In genomic region chr5:86850104-86850503, GRCm38 (mm10) we compare ENCODE assay signal across 8 mouse cellular contexts. TPM values are rescaled to one million over a fixed set of nuclear protein-coding genes. Genes with fewer than 3 reads are reported as not detected.
DNase-seq lines count a peak whose midpoint lies in the region; ATAC-seq and TF ChIP-seq lines count a peak whose summit lies in the region.

No protein-coding gene starts in this region.

- no peak overlapping the region for H3K27ac ChIP-seq in cerebellum, adult 2 months (ENCODE audit: insufficient read depth, low read length)
- H3K27ac ChIP-seq in liver, embryonic 14.5 days: no peak overlapping the region
- H3K27ac ChIP-seq in liver, embryonic 11.5 days (ENCODE audit: low read depth, low read length): no peak overlapping the region
- no peak overlapping the region for H3K27ac ChIP-seq in midbrain, embryonic 11.5 days (ENCODE audit: low read depth, low read length)

- H3K36me3 ChIP-seq in liver, embryonic 14.5 days (replicated peaks; ENCODE audit: control insufficient read depth, insufficient read depth, low read depth): no peaks in the 10 kb centered on the region
- no peaks in the 10 kb centered on the region for H3K36me3 ChIP-seq in liver, embryonic 11.5 days (ENCODE audit: control insufficient read depth, insufficient read depth, low read length)
- H3K36me3 ChIP-seq in midbrain, embryonic 11.5 days (ENCODE audit: control insufficient read depth, insufficient read depth, low read length): no peaks in the 10 kb centered on the region

- DNase-seq in cerebellum, adult 2 months: no peak
- no peak for DNase-seq in cerebellum, adult 9-10 months
- DNase-seq in liver, embryonic 14.5 days (ENCODE audit: low read depth in 3 of 3, low spot score in 3 of 3): no peak
- DNase-seq in liver, embryonic 11.5 days (ENCODE audit: low spot score): no peak
- peak; percentile 32 for DNase-seq in embryo, embryonic 9.5 days (ENCODE audit: extremely low spot score)
- DNase-seq in midbrain, embryonic 11.5 days (ENCODE audit: low spot score, missing footprints): peak; percentile 91
- no peak for DNase-seq in urinary bladder, adult 2 months (ENCODE audit: low spot score)
- DNase-seq in thymus, adult 18-20 months: no peak

- 0 out of 2 replicates have a peak, but pooled peaks have one; percentile 10 for TF ChIP-seq CTCF in cerebellum, adult 2 months (IDR thresholded peaks at IDR 0.05; ENCODE audit: borderline replicate concordance, insufficient read depth, low read depth, low read length)
- peak; percentile 38; the same call in 1 of the 2 replicates for TF ChIP-seq CTCF in liver, embryonic 14.5 days (IDR thresholded peaks at IDR 0.05; ENCODE audit: low read depth)

- TF ChIP-seq EP300 in liver, embryonic 14.5 days (IDR thresholded peaks at IDR 0.05; ENCODE audit: low read depth): no peak

- no peaks in the 10 kb centered on the region for H3K4me1 ChIP-seq in cerebellum, adult 2 months (ENCODE audit: control insufficient read depth, insufficient read depth, low read length)
- no peaks in the 10 kb centered on the region for H3K4me1 ChIP-seq in liver, embryonic 14.5 days (replicated peaks; ENCODE audit: control insufficient read depth in 2 of 2, insufficient read depth in 2 of 2, low read length in 1 of 2)
- H3K4me1 ChIP-seq in liver, embryonic 11.5 days (replicated peaks; ENCODE audit: control insufficient read depth, insufficient read depth, low read length): no peaks in the 10 kb centered on the region
- H3K4me1 ChIP-seq in midbrain, embryonic 11.5 days (ENCODE audit: control insufficient read depth, insufficient read depth, low read length): no peaks in the 10 kb centered on the region

- no peaks in the 10 kb centered on the region for H3K27me3 ChIP-seq in cerebellum, adult 2 months (ENCODE audit: control insufficient read depth, insufficient read depth, low read length)
- H3K27me3 ChIP-seq in liver, embryonic 14.5 days (ENCODE audit: control insufficient read depth, insufficient read depth, low read length): no peaks in the 10 kb centered on the region
- no peaks in the 10 kb centered on the region for H3K27me3 ChIP-seq in liver, embryonic 11.5 days (replicated peaks; ENCODE audit: control insufficient read depth, insufficient read depth, low read length)
- H3K27me3 ChIP-seq in midbrain, embryonic 11.5 days (ENCODE audit: control insufficient read depth, insufficient read depth, low read length): no peaks in the 10 kb centered on the region

- H3K4me3 ChIP-seq in cerebellum, adult 2 months (replicated peaks; ENCODE audit: insufficient read depth, low read depth, low read length): no peak overlapping the region
- H3K4me3 ChIP-seq in liver, embryonic 14.5 days (ENCODE audit: insufficient read depth in 1 of 2, low read depth in 2 of 2, low read length in 2 of 2): no peak overlapping the region
- no peak overlapping the region for H3K4me3 ChIP-seq in liver, embryonic 11.5 days (ENCODE audit: low read depth, low read length)
- no peak overlapping the region for H3K4me3 ChIP-seq in midbrain, embryonic 11.5 days (ENCODE audit: low read depth, low read length)

- no peak for TF ChIP-seq POLR2A in cerebellum, adult 2 months (IDR thresholded peaks at IDR 0.05; ENCODE audit: borderline replicate concordance, insufficient read depth, low read length)

- no peak overlapping the region for H3K9ac ChIP-seq in liver, embryonic 14.5 days (replicated peaks)
- H3K9ac ChIP-seq in liver, embryonic 11.5 days (ENCODE audit: low read depth, low read length): no peak overlapping the region
- no peak overlapping the region for H3K9ac ChIP-seq in midbrain, embryonic 11.5 days (ENCODE audit: low read length)

- H3K4me2 ChIP-seq in liver, embryonic 14.5 days (ENCODE audit: low read depth): no peak overlapping the region
- no peak overlapping the region for H3K4me2 ChIP-seq in liver, embryonic 11.5 days
- no peak overlapping the region for H3K4me2 ChIP-seq in midbrain, embryonic 11.5 days

- H3K9me3 ChIP-seq in liver, embryonic 14.5 days (ENCODE audit: control insufficient read depth, low read length): no peaks in the 10 kb centered on the region
- no peaks in the 10 kb centered on the region for H3K9me3 ChIP-seq in liver, embryonic 11.5 days (ENCODE audit: control insufficient read depth, low read length)
- no peaks in the 10 kb centered on the region for H3K9me3 ChIP-seq in midbrain, embryonic 11.5 days (ENCODE audit: control insufficient read depth, low read length)

- no peak for ATAC-seq in liver, embryonic 14.5 days (ENCODE audit: insufficient read depth)
- ATAC-seq in liver, embryonic 11.5 days (replicated peaks; ENCODE audit: low FRiP score): no peak
- ATAC-seq in midbrain, embryonic 11.5 days (ENCODE audit: low FRiP score): peak; percentile 75

RNA-seq across cellular contexts. Expression of gene Ythdc1, which starts 46.1 kb away (rescaled TPM):
- 64.7 and 68.9 TPM in 2 replicates for polyA plus RNA-seq in cerebellum, adult 2 months (2012; rRNA removed)
- 15.0 and 22.8 TPM in 2 replicates for polyA plus RNA-seq in liver, embryonic 14.5 days (2012; rRNA removed)
- 12.1 and 13.3 TPM in 2 replicates for polyA plus RNA-seq in liver, embryonic 14.5 days (2014; fragmentation: Nextera tagmentation; extraction: Ambion mirVana)
- 34.3 and 42.5 TPM in 2 replicates for polyA plus RNA-seq in liver, embryonic 11.5 days (2014; fragmentation: Nextera tagmentation; extraction: Ambion mirVana)
- 55.9 TPM in 2 replicates for polyA plus RNA-seq in midbrain, embryonic 11.5 days (2014; fragmentation: Nextera tagmentation; extraction: Ambion mirVana)
- 52.6 and 58.8 TPM in 2 replicates for polyA plus RNA-seq in urinary bladder, adult 2 months (2012; rRNA removed)

RNA-seq across cellular contexts. Expression of gene Ugt2b34, which starts 56.6 kb away (rescaled TPM):
- not detected in 2 replicates for polyA plus RNA-seq in cerebellum, adult 2 months (2012; rRNA removed)
- 37.2 and 46.3 TPM in 2 replicates for polyA plus RNA-seq in liver, embryonic 14.5 days (2012; rRNA removed)
- polyA plus RNA-seq in liver, embryonic 14.5 days (2014; fragmentation: Nextera tagmentation; extraction: Ambion mirVana): 51.0 and 59.7 TPM in 2 replicates
- 20.1 and 21.9 TPM in 2 replicates for polyA plus RNA-seq in liver, embryonic 11.5 days (2014; fragmentation: Nextera tagmentation; extraction: Ambion mirVana)
- not detected in 2 replicates for polyA plus RNA-seq in midbrain, embryonic 11.5 days (2014; fragmentation: Nextera tagmentation; extraction: Ambion mirVana)
- 54.5 and 59.2 TPM in 2 replicates for polyA plus RNA-seq in urinary bladder, adult 2 months (2012; rRNA removed)

Comparison
In these comparisons a context has a peak if more than half of its experiments do, and no peak if none do; other contexts are left out.
1. DNase-seq: peak in embryo, embryonic 9.5 days (single experiment) and midbrain, embryonic 11.5 days (single experiment); none in cerebellum, adult 2 months (0 of 2), cerebellum, adult 9-10 months (single experiment), liver, embryonic 14.5 days (0 of 3), liver, embryonic 11.5 days (single experiment), urinary bladder, adult 2 months (single experiment) and thymus, adult 18-20 months (0 of 2).
2. RNA of gene Ugt2b34, which starts 56.6 kb away (polyA plus RNA-seq): 54.5 to 59.2 TPM in urinary bladder, adult 2 months, 37.2 to 59.7 TPM in liver, embryonic 14.5 days and 20.1 to 21.9 TPM in liver, embryonic 11.5 days; not detected in cerebellum, adult 2 months and not detected in midbrain, embryonic 11.5 days; every median in the first group is over 10 times any median in the second.